Mouse (Mus musculus) CH12.LX (cell line): ENCODE measurements around the gene Sh3bgrl2.

Experiments
- CHD1 ChIP-seq: IDR thresholded peaks from 2 replicates; pipeline ENCODE4 v1.6.1; 2012; ENCODE audit warnings: low read depth, low read length, improper control_type of control experiment, inconsistent platforms
- EP300 ChIP-seq: IDR thresholded peaks from 2 replicates; pipeline ENCODE4 v1.6.1; 2011; ENCODE audit warnings: low read length, improper control_type of control experiment
- MAFK ChIP-seq: IDR thresholded peaks from 2 replicates; pipeline ENCODE4 v1.6.1; 2011; ENCODE audit warnings: low read length, improper control_type of control experiment; ENCODE audit not compliant: insufficient replicate concordance
- POLR2A ChIP-seq: IDR thresholded peaks from 2 replicates; pipeline ENCODE4 v1.6.1; 2011; ENCODE audit warnings: low read depth, mild to moderate bottlenecking, improper control_type of control experiment, low read length
- POLR2AphosphoS2 ChIP-seq: IDR thresholded peaks from 2 replicates; pipeline ENCODE4 v1.6.1; 2011; ENCODE audit warnings: low read depth, low read length, improper control_type of control experiment

- TF ChIP-seq CHD1 (no peak), MAFK (no peak), POLR2AphosphoS2 (no peak), POLR2A (no peak), EP300 (no peak)
Observed at GRCm38 (mm10) chr9:83616586-83617081, 68.5 kb downstream of the Sh3bgrl2 start.
